In genomic region chr3:37934905-37935708, GRCm38 (mm10) we compare ENCODE assay signal across 8 mouse cellular contexts.
DNase-seq lines count a peak whose midpoint lies in the region; ATAC-seq lines count a peak whose summit lies in the region.

No protein-coding gene starts in this region.

- H3K36me3 ChIP-seq in lung, embryonic 15.5 days = no peaks in the 10 kb centered on the region
- H3K36me3 ChIP-seq in embryonic facial prominence, embryonic 14.5 days (ENCODE audit: control insufficient read depth, insufficient read depth, low read length) = no peaks in the 10 kb centered on the region
- H3K36me3 ChIP-seq in intestine, embryonic 15.5 days = no peaks in the 10 kb centered on the region

- no peak overlapping the region for H3K4me2 ChIP-seq in lung, embryonic 15.5 days
- no peak overlapping the region for H3K4me2 ChIP-seq in embryonic facial prominence, embryonic 14.5 days (ENCODE audit: low read depth, low read length)
- H3K4me2 ChIP-seq in intestine, embryonic 15.5 days (replicated peaks) = no peak overlapping the region

- no peaks in the 10 kb centered on the region for H3K9me3 ChIP-seq in lung, embryonic 15.5 days
- no peaks in the 10 kb centered on the region for H3K9me3 ChIP-seq in embryonic facial prominence, embryonic 14.5 days (ENCODE audit: control insufficient read depth, low read length)
- H3K9me3 ChIP-seq in intestine, embryonic 15.5 days = no peaks in the 10 kb centered on the region

- H3K27me3 ChIP-seq in lung, embryonic 15.5 days = no peaks in the 10 kb centered on the region
- H3K27me3 ChIP-seq in embryonic facial prominence, embryonic 14.5 days (replicated peaks; ENCODE audit: control insufficient read depth, insufficient read depth, low read length) = no peaks in the 10 kb centered on the region
- H3K27me3 ChIP-seq in intestine, embryonic 15.5 days (replicated peaks) = no peaks in the 10 kb centered on the region

- no peak overlapping the region for H3K9ac ChIP-seq in lung, embryonic 15.5 days
- no peak overlapping the region for H3K9ac ChIP-seq in embryonic facial prominence, embryonic 14.5 days (ENCODE audit: low read depth, low read length)
- no peak overlapping the region for H3K9ac ChIP-seq in intestine, embryonic 15.5 days

- 15% methylated on average over 10 of the region's 10 CpGs for WGBS in lung, embryonic 15.5 days
- WGBS in embryonic facial prominence, embryonic 14.5 days = 14% methylated on average over 10 of the region's 10 CpGs
- WGBS in intestine, embryonic 15.5 days = 17% methylated on average over 10 of the region's 10 CpGs

- no peak overlapping the region for H3K4me3 ChIP-seq in lung, embryonic 15.5 days
- H3K4me3 ChIP-seq in embryonic facial prominence, embryonic 14.5 days (ENCODE audit: low read depth, low read length) = no peak overlapping the region
- no peak overlapping the region for H3K4me3 ChIP-seq in intestine, embryonic 15.5 days (replicated peaks)

- peaks cover 46% of the 10 kb centered on the region for H3K4me1 ChIP-seq in lung, embryonic 15.5 days
- H3K4me1 ChIP-seq in embryonic facial prominence, embryonic 14.5 days (ENCODE audit: control insufficient read depth, insufficient read depth, low read length) = peaks cover 40% of the 10 kb centered on the region
- peaks cover 33% of the 10 kb centered on the region for H3K4me1 ChIP-seq in intestine, embryonic 15.5 days (replicated peaks)

- H3K27ac ChIP-seq in lung, embryonic 15.5 days = peak overlapping the region; percentile 68
- H3K27ac ChIP-seq in embryonic facial prominence, embryonic 14.5 days (replicated peaks; ENCODE audit: low read depth, low read length) = peak overlapping the region; percentile 45; the same call in 1 of the 2 replicates
- H3K27ac ChIP-seq in intestine, embryonic 15.5 days = peak overlapping the region; percentile 44

- DNase-seq in lung, postnatal 14 days = no peak
- DNase-seq in embryonic facial prominence, embryonic 14.5 days (ENCODE audit: low spot score) = peak; percentile 89
- DNase-seq in lung, postnatal 36 days = peak; percentile 21
- DNase-seq in spleen, postnatal 36 days (ENCODE audit: low spot score in 2 of 2) = no peak
- no peak for DNase-seq in thymus, adult 18-20 months
- no peak for DNase-seq in layer of hippocampus, adult 18-20 months (ENCODE audit: low spot score in 2 of 2)

- ATAC-seq in lung, embryonic 15.5 days (ENCODE audit: borderline replicate concordance, extremely low read depth, low FRiP score, low TSS enrichment) = peak; percentile 29; the same call in 1 of the 2 replicates
- peak; percentile 75 for ATAC-seq in embryonic facial prominence, embryonic 14.5 days (ENCODE audit: low read depth)
- ATAC-seq in intestine, embryonic 15.5 days = peak; percentile 53

Comparison
In these comparisons a context has a peak if more than half of its experiments do, and no peak if none do; other contexts are left out.
1. DNase-seq: peak in embryonic facial prominence, embryonic 14.5 days (single experiment) and lung, postnatal 36 days (single experiment); none in lung, postnatal 14 days (single experiment), spleen, postnatal 36 days (0 of 2), thymus, adult 18-20 months (0 of 2) and layer of hippocampus, adult 18-20 months (0 of 2).
2. Peak in every context shown above with its lines, with median percentiles within 50 percentile points of each other: ATAC-seq and H3K27ac ChIP-seq.